Mouse (Mus musculus): Measurements from ENCODE around the gene Adamts14.

The Adamts14 gene

DNA sequence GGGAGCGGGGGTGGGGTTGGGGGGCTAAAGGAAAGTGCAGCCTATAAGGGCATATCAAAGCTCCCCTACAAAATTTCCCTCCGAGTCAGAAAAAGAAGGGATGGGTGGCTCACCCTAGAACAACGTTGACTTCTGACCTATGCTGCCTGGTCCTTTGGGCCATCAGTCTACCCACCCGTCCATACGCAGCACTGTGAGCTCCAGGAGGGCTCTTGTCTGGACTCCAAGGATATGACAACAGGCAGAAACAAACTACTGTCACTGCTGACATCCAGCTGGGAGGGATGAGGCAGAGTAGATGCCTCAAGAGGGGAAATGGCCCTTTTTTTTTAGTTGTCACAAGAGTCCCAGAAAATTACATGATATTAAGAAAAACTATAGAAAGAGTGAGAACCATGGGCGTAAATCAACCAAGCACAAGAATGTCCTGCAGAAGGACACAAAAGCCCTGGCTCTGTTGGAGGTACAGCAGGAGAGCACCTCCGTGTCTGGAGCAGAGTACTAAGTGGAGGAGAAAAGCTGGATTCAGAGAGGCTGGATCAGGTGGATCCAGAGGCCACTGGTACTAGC lies 96.9 kb downstream of the Adamts14 start:
- no peak for DNase-seq

DNA sequence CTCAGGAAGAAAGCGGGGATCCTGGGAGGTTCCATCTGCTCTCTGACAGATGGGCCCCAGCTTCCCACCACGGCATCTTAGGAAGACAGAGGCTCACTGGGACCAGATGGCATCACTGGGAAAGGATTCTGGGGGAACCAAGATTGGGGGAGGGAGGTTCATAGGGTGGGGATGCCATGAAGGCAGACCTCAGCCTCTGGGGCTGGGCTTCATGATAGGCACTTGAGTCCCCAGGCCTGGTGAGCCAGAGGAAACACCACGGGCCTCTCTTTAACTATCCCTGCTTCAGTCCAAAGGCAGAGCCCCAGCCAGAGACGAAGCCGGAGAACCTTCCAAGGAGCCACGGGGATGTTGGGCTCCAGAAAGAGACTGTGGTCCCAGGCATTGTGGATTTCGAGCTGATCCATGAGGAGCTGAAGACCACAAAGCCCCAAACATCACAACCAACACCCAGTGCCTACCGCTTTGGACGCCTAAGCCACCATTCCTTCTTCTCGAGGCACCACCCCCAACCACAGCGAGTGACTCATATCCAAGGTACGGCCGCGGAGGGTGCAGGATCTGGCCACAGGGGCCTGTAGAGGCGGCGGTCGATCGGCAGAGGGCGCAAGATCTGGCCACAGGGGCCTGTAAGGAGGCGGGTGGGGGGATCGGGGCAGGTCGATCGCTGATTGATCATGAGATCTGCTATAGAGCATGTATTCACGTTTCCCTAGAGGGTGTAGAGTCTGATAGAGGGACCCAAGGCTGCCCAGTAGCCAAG lies 97.6 kb downstream of the Adamts14 start:
- DNase-seq: peak; percentile 37

DNA sequence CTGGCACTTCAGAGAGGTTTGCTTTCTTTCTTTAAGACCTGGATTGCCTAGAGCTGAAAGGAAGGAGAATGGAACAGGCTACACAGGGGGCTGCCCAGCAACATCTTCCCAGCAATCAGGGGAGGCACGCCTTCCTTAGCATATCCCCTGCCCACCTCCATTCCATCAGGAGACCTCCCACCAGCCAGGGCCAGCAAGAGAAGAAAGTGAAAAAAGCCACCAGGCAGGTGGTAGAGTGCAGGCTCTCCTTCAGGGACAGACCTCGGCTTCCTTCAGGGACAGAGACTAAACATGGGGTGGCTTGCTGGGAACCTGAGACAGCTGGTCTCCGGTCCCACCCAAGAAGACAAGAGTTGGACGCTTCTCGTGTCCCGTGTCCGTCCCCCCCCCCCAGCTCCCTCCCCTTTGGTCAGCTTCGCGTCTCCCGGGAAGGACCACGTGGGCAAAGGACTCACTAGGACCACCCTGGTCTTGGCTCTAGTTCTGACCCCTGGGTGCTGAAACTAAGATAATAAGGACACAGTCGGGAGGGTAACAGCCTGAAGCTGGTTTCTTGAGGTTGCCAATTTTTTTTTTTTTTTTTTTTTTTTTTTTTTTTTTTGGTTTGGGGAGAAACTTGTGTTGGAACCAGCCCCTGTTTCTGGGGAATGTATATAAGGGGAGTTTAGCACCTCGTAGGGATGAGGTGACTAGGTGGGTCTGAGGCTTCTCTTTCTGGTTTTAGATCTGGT lies 98.4 kb downstream of the Adamts14 start:
- DNase-seq: no peak

DNA sequence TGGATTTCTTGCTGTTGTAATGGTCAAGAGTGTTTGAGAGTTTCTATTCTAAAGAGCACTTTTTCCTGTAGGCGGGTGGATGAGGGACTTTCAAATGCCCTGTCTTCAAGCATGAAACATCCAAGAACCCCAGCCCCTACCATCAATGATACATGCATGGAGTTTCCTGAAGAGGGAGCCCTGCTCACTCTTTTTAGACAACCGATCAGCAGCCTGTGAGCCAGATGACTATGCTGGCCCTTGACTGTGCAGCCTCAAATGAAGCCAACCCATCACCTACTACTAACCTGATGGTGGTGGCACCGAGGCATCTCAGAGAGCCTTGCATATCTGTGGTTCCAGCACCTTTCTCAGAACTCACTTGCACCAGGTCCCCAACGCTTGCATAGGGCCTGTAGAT lies 100.7 kb downstream of the Adamts14 start:
- DNase-seq: no peak

DNA sequence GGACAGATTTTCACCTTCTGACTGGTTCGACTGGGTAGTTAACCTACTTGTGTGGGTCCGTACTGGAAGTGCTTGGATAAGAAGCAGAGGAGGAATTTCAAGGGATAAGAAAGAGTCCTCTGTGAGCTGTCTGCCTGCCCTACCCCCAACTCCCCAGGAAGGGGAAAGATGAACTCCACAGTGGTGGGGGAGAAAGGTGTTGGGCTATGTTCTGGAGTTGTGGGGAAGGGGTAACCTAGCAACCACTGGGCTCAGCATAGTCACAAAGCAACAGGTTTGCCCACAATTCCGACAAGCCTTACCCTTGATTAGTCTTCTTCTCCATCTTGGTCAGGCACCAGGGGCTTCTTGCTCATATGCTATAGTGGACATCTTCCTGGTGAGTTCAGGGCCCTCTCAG lies 101.6 kb downstream of the Adamts14 start, which contains the start of gene Tbata:
Gene Tbata, plus strand, starts transcription at position 301 of the 400 bp plus-strand sequence.
- no peak for DNase-seq

DNA sequence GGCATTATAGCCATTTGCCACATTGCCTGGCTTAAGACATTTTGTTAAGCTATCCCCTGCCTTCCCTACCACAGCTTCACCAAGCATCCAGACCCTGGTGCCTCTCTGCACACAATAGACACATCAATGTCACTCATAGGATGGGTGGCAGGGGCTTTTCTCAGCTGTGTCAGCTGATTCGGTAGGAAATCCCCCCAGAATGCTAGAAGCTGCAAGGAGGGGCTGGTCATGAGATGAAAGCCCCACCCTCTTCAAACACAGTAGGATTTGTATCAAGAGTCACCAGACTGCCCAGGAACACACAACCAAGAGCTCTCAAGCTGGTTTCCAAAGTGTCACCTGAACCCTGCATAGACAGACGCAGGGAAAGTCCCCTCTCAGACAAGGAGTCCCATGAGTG lies 104.8 kb downstream of the Adamts14 start:
- no peak for DNase-seq

DNA sequence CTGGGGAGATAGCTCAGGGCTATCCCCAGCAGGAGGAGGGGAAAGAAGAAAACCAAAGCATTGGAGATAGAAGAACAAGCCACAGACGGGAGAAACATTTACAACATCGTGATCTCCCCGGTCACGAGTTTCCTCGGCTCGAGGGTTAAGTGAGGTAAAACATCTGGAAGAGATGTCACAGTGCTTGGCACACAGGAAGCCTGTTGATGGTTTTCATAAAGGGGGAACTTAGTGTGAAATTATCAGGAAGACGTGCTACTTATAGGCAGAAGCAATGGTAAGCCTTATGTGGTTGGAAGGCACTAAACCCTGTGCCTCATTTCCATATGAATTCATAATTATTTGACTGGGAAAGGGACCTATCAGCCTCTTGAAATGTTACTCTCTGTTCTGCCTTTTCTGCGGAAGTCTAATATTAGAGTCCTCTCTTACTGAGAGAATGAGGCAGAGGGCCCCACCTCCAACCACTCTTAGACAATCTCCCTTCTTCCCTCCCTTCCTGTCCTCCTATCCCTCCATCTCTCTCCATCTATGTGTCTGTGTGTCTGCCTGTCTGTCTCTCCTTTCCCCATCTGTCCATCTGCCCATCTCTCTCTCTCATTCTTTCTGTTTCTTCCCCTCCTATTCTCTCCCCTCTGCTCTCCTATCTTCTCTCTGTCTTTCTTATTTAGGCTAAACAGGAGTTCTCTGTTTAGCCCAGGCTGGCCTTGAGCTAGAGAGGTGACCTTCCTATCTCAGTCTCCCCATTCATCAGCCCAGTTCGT lies 105.7 kb downstream of the Adamts14 start:
- no peak for DNase-seq

DNA sequence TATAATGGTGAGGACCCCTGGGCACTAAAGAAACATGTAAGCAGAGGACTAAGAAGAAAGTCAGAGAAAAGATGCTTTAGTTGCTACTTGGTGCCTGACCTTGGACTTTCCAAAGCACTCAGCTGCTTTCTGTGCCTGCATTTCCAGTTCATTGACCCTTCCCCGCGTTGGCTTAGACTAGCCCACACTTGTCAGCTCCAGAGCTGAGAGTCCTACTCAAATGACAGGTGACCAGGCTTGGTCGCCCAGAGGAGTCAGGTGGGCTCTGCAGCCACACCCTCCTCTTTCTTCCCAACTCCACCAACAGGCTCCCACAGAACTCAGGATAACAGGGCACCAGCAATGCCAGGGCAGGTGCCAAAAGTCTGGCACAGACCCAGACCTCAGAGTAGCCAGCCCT lies 110.9 kb downstream of the Adamts14 start:
- no peak for DNase-seq

DNA sequence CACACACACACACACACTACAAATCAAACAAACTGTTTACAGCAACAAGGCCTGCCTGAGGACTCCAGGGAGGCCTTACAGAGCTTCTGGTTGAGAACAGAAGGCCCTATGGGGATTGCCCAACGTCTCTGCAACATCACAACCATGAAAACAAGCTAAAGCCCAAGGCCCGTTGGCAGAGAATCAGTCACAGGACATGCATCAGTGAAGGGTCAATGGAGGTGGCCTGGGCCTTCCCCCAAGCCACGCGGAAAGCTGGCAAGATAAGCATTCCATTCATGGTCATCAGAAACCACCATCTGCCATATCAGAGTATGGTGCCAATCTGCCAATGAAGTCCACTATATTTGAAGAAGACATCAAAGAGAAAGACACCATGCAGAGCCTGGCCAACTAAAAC lies 112.6 kb downstream of the Adamts14 start:
- DNase-seq: no peak

DNA sequence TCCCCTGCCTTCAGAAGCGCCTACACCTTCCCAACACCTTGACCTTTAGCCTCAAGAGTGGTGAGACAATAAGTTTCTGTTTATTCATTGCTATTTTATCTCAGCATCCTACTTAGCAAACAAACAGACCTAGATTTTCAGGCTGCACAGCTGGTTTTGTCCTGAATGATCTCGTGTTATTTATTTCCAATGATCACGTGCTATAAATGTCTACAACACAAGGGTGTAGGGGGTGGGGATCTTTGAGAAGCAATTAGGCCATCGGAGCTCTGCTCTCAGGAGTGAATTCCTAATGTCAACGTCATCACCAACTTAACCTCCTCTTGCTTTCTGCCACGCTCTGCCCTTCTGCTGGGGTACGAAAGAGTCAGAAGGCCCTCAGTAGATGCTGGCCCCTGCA lies 113.1 kb downstream of the Adamts14 start:
- no peak for DNase-seq

DNA sequence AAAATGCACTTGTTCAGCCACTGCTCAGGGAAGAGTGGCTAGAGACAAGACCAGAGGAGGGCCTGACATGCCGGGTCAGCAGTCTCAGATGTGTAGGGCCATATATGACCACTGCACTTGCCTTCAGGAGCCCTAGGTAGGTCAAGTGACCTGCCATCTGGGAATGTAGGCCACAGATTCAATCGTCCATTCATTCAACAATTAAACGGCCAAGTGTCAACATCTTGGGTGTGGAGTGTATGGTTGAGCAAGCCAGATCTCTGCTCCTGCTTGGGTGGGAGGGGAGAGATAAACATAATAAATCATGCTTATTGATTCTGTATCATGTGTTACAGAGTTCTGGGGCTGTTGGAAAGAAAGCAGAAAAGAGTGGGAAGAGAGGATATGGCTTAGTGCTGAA lies 114.6 kb downstream of the Adamts14 start:
- DNase-seq: no peak

DNA sequence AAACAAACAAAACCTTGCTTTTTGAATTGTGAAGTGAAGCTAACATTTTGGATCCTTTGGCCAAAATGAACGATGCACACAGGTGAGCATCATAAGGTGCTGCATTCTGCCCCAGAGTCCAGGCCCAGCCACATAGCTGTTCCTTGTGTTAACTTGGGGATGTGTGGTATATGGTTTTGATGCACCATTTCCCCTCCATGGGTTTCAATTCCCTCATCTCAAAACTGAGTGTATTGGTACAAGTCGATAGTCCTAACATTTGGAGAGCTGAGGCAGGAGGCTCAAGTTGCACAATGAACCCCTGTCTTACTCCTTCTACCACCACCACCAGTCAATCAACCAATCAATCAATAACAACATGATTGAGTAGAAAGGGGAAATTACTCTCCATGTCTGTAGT lies 116.8 kb downstream of the Adamts14 start:
- no peak for DNase-seq

DNA sequence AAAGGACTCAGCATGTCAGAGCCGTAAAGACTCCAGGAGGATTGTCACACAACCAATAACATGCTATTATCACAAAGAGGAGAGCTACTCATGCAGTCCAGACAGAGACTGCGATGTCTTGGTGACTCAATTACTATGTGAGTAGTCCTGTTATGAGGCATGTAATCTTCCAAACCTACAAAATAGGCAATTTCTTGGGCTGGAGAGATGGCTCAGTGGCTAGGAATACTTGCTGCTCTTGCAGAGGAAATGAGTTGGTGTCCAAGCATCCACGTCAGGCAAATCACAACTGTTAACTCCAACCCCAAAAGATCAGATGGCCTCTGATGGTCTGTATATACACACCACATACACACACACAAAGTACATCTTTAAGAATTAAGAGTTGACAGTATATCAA lies 117.6 kb downstream of the Adamts14 start:
- no peak for DNase-seq

DNA sequence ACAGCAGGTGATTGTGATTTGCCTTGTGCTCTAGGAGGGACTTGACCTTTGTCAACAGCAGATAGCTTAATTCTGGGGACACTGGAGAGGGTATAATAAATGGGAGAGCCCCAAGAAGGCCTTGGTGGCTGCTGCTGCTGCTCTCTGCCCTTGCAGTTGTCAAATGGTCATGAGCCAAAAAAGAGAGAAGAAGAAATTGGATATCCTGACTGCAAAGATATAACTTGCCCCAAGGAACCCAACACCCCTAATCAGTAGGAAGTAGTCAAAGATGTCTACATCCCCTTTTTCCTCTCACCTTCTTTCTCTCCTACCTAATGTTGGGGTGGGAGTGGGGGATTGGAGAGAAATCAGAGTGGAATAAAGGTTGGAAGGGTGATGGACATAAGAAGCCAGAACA lies 121.1 kb downstream of the Adamts14 start:
- DNase-seq: no peak

DNA sequence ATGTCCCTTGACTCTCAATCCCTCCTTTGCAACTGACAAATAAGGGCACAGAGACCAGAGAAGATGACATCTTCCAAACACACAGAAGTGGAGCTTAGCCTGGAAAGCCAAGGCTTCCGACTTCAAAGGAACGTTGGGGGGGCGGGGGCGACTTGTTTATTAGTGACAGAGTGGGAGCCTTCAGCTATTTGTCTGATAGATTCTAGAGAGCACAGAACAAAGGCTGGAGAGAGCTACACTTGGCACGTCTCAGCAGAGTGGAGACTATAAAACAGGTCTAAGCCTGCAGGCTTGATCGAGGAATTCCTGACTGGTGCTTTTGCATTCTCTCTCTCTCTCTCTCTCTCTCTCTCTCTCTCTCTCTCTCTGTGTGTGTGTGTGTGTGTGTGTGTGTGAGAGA lies 122.6 kb downstream of the Adamts14 start:
- no peak for DNase-seq

DNA sequence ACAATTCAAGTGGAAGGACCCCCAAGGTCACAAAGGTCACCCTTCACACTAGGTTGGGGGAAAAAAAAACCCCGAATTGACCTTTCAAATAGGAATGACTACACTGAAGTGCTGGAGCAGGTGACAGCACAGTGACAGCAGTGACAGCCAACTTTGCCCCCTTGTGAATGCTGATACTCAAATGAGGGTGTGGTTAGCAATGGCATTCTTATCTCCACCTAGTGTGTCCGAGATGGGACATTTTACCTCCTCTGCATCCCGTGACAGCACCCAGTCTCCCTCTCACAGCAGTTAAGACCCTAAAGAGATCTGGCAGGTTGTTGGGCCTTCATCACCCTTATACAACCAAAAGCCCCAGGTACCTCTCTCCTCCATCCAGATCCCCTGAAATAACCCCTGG lies 123.8 kb downstream of the Adamts14 start:
- DNase-seq: no peak

DNA sequence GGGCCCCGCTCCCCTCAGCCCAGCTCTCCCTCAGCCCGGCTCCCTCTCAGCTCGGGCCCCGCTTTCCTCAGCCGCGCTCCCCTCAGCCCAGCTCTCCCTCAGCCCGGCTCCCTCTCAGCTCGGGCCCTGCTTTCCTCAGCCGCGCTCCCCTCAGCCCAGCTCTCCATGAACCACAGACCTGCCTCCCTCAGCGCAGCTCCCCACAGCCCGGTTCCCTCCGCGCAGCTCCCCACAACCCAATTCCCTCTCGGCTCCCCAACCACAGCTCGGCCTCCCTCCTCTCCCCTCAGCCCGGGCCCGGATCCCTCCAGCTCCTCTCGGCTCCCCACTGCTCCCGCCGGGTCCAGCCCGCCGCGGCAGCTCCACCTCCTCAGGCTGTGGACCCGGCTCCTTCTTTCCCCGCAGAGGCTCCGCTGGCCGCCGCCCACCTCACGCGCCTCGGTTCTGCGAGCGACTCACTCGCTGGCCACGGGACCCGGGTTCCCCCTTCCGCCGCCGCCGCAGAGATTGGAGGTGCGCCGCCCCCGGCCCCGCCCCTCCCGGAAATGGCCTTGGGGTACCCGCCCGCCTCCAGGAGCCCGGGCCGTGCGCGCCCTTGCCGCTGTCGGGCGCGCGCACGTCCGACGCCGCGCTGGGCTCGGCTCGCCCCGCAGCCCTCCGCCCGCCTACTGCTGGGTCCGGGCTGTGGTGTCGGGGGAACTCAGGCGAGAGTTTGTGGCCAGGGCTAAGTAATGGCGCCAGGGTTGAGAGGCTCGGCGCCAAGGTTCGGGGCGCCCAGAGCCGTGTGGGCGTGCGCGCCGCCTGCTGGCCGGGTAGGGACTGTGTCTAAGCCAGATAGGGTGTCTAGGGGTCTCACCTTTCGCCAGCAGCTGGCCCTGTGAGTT lies 125.8 kb downstream of the Adamts14 start, which contains the start of gene Sgpl1:
Gene Sgpl1, minus strand, starts transcription at position 547 of the 884 bp plus-strand sequence.
- DNase-seq: peak; percentile 93
